Mouse (Mus musculus) cortical plate, adult 2 months (tissue): ENCODE measurements at regions not wholly inside any gene's neighbourhood (a gene's known extent, or its start where the extent isn't known, plus 50 kb on each side); places are given as distances from the start of the nearest gene placed in this dataset.

Source experiments
- H3K27ac ChIP-seq: fragments of 200-500 bp; 2 replicates; pipeline ENCODE4 v1.5.1; 2012; ENCODE audit warnings: low read length, control low read depth, inconsistent platforms; ENCODE audit not compliant: insufficient read depth
- H3K4me1 ChIP-seq: fragments of 200-500 bp; 2 replicates; pipeline ENCODE4 v1.6.1; 2011; ENCODE audit warnings: low read length; ENCODE audit not compliant: control insufficient read depth, insufficient read depth
- H3K4me3 ChIP-seq: fragments of 200-500 bp; 2 replicates; pipeline ENCODE4 v1.5.1; 2011; ENCODE audit warnings: mild to moderate bottlenecking, low read length, control low read depth; ENCODE audit not compliant: insufficient read depth
- CTCF ChIP-seq: fragments of 200-500 bp; IDR thresholded peaks from 2 replicates; pipeline ENCODE4 v1.5.1; 2011; ENCODE audit warnings: mild to moderate bottlenecking, control low read depth, low read length; ENCODE audit not compliant: insufficient read depth; ENCODE audit errors: extremely low read depth
- POLR2A ChIP-seq: fragments of 200-500 bp; IDR thresholded peaks from 2 replicates; pipeline ENCODE4 v1.6.1; 2011; ENCODE audit warnings: mild to moderate bottlenecking, low read length, control low read depth; ENCODE audit not compliant: insufficient read depth; ENCODE audit errors: extremely low read depth

DNA sequence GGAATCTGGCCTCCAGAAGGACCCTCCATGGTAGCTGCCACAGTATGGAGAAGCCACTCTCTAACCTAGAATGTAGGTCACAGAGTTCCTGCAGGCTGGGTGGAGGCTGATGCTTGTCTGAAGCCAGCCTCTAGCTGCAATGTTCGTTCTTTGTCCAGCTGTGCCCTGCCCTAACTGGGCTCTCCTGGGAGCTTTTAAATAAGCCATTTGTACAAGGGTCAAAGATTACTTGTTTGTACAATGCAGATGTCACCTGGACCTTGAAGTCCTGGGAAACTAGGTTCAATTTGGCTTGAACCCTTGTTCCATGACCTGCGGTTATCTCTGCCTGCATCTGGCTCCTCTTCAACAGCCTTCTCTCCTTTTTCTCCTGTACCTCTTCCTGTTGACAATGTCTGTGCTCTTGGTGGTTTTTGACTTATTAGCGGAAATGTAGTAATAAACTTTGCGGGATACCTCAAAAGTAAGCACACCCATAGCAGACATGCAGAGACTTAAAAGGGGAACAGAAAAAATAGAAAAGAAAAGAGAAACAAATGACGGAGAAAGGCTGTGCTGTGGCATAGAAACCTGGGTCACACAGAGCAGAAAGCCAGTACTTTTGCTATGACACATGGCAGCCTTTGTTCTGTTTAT is 163.1 kb upstream of the Tgfbr2 start:
- TF ChIP-seq CTCF (no peak), POLR2A (no peak)
- H3K27ac ChIP-seq: no peak overlapping the region
- H3K4me3 ChIP-seq: no peak overlapping the region
- H3K4me1 ChIP-seq: no peaks in the 10 kb centered on the region

DNA sequence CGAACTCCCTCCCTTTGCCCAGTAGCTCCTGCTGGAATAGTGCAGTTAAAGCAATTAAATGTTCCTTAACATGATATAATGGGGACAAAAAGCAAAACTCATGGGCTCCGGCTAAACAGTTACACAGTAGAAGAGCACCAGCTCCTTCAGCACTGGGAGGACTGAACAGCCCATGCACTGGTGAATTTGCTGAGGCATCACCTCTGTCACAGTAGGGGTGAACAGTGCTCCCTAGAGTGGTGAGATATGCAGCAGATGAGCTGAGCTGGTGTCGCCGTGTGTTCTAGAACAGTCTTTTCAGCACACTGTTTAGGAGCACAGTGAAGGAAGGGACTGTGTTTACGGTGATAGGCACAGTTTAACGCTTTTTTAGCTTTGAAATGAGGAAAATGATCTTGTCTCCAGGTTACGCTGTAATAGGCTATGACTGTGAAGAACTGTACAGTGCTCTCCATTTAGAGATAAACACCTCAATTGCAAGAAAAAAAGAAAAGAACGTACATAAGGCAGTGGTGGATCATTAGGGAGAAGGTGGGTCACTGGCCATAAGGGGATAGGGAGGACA is 162.4 kb upstream of the Tgfbr2 start:
- TF ChIP-seq POLR2A: no peak
- TF ChIP-seq CTCF: no peak
- Histone ChIP-seq H3K27ac (no peak overlapping the region), H3K4me1 (no peaks in the 10 kb centered on the region), H3K4me3 (no peak overlapping the region)

DNA sequence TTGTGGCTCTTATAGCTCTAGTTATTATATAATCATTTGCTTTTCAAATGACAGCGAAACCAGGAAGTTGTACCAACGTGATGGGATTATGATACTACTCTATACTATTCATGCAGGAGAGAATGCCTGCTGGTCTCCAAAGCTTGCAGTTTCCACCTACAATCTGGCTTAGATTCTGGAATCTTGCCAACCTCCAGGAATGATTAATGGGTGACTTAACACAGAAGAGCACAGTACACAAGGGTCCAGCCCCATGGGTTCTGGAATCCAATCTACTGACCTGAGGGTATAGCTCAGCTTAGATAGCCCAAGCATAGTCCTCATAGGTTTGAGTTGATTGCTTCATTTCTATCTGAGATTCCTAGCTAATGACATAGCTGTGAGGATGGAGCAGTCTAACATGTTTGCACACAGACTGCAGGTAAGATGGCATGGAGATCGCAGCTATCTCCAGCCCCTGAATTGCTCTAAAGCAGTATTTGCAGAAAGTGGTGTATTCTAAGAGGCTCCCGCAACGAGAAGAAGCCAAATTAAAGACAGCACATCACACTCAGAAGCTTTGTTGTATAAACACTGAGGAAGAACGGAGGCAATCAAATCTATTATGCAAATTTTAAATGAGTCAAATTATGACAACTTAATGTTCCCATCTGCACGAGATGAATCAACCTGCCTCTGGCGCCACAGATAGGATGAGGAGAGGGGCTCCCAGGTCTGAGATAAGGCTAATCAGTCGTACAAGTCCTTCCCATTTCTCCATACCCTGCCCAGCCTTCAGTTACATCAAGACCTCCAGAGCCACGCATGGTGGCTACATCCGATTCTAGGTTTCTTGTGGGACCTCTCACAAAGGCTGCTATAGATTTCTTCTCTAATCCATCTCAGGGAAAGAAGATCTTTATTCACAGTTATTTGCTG is 160.7 kb upstream of the Tgfbr2 start:
- no peak overlapping the region for H3K4me3 ChIP-seq
- no peak overlapping the region for H3K27ac ChIP-seq
- no peaks in the 10 kb centered on the region for H3K4me1 ChIP-seq
- no peak for TF ChIP-seq CTCF
- TF ChIP-seq POLR2A: no peak

DNA sequence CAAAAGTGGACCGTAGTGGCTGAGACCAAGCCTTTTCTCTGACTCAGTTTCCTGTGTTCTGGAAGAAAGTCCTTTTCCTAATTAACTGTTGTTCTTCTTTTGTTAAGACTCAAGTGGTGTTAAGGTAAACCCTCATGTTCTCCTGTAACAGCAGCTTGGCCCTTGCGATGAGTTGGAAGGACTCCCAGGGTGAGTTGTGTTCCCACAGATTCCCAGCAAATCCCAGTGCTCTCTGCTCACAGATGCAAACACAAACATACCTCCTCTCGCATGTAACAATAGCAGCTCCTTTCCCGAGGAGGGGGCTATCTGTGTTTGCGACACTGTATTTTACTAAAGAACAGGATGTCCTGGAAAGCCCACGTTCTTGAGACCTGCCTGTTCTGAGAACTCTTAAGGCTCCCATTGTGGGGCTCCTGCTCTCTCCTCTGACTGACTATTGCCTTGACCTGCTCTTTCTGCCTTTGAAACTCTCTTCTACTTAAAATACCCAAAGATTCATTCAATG is 158.8 kb upstream of the Tgfbr2 start:
- no peaks in the 10 kb centered on the region; the same call in 1 of the 2 replicates for H3K4me1 ChIP-seq
- no peak for TF ChIP-seq CTCF
- no peak for TF ChIP-seq POLR2A
- no peak overlapping the region for H3K4me3 ChIP-seq
- H3K27ac ChIP-seq: no peak overlapping the region

DNA sequence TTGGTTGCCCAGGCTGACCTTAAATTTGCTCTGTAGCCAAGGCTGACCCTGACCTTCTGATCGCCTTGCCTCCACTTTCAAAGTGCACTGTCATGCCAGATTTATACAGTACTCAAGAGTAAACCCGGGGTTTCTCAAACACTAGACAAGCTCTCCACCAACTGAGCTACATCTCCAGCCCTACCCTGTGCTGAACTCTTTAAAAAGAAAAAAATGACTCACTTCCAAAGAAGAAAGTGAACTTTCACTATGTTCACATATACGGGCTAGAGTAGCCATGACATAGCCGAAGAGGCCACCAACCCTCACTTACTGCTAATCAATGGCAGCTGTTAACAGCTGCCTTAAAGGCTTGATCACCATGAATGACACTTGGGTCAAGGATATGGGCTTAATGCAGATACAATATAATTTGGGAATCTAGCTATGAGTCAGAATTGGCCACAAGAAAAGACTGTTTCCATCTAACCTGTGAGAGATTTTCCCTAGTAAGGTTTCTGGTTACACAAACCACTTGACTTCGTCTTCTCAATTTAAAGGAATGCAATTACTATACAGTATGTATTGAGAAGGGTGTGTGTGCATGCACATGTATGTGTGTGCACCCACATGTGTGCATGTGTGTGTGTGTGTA is 157.4 kb upstream of the Tgfbr2 start:
- Histone ChIP-seq H3K27ac (no peak overlapping the region), H3K4me3 (no peak overlapping the region), H3K4me1 (no peaks in the 10 kb centered on the region; the same call in 1 of the 2 replicates)
- TF ChIP-seq POLR2A (no peak), CTCF (no peak)

DNA sequence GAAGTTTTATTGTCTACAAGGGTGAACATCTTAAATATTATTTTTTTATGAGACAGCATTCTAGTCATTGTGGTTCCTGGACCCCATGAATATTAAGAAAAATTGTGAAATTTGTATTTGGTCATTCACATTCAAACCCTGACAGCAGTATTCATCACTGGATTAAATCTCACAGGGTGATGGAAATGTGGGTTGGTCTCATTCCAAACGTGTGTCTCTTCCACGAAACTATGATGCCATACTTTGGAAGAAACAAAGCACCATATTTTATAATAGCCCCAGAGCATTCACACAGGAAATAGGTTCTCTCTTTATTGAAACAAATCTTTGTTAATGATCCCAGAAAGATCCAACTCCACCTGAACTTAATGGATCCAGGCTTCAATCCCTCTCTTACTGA is 156.2 kb upstream of the Tgfbr2 start:
- TF ChIP-seq CTCF: no peak
- TF ChIP-seq POLR2A: no peak
- H3K4me1 ChIP-seq: no peaks in the 10 kb centered on the region; the same call in 1 of the 2 replicates

DNA sequence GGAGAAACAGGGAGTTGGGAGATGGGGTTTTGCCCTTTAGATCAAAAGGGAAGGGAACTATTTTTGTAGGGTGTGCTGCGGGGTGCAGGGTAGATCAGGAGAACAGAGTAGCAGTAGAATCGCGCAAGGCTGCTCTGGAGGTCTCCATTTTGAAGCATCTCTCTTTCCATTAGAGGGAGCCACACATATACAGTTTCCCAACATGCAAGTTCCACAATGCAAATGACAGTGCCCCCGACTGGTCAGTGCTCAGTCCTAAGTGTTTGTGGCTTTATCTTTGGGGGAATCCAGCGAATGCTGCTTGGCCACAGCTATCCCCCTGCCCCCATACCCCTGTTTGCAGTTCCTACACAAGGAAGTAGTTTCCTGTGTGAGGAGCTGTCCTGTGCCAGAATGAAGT is 155.6 kb upstream of the Tgfbr2 start:
- Histone ChIP-seq H3K4me1 (no peaks in the 10 kb centered on the region; the same call in 1 of the 2 replicates), H3K4me3 (no peak overlapping the region), H3K27ac (peak overlapping the region; percentile 77)
- no peak for TF ChIP-seq POLR2A
- TF ChIP-seq CTCF: peak; percentile 14; the same call in 1 of the 2 replicates

More for the DNA sequence above, 156.2 kb upstream of the Tgfbr2 start:
- H3K4me3 ChIP-seq: no peak overlapping the region
- no peak overlapping the region for H3K27ac ChIP-seq

DNA sequence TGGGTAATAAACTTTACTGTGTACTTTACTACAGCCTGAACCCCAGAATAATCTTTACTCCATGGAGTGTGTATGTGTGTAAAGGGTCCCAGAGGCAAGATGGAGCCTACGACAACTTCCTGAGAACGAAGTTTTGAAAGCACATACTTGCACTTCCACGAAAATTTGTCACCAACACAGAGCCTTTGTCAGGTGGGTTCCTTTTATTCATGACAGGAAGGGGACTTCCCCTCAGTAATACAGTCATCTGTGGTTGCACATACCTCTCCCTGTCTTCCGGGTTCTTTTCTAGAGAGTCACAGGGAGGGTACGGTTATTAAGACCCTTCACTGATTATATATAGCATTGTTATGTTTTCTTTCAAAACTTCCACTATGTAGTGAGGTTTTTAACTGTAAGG is 154.0 kb upstream of the Tgfbr2 start:
- TF ChIP-seq POLR2A (no peak), CTCF (no peak)
- peak overlapping the region; percentile 59; the same call in 1 of the 2 replicates for H3K27ac ChIP-seq
- no peak overlapping the region for H3K4me3 ChIP-seq
- no peaks in the 10 kb centered on the region; the same call in 1 of the 2 replicates for H3K4me1 ChIP-seq

DNA sequence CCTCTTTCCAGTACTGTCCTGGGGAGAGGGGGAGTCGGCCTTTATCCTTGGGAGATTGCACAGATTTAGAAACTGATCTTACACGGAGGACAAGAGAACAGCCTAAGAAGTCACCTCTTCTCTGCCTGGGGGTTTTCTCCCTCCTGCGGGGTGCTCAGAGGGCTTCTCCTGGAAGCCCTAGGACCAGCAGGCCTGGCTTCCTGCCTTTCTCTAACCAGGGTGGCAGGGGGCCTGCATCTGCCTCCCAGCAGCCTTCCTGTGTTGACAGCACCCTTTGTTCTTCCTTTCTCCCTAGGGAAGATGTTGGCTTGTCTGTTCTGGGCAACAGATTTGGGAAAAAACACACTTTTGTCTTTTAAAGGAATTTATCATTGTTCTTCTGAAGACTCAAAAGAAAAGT is 153.0 kb upstream of the Tgfbr2 start:
- no peaks in the 10 kb centered on the region; the same call in 1 of the 2 replicates for H3K4me1 ChIP-seq
- no peak overlapping the region for H3K4me3 ChIP-seq
- no peak overlapping the region for H3K27ac ChIP-seq
- TF ChIP-seq CTCF: no peak
- no peak for TF ChIP-seq POLR2A
